Mouse (Mus musculus) midbrain, postnatal 0 days (tissue): ENCODE data around the gene Morn5. TPM values are rescaled to one million over a fixed set of nuclear protein-coding genes. Genes with fewer than 3 reads are reported as not detected.

Experiments used
- ATAC-seq: fragments of 200-750 bp; cut with Nextera tagmentation; 2 replicates; pipeline ENCODE4 v1.8.0; 2017; ENCODE audit warnings: moderate number of reproducible peaks, mild to moderate bottlenecking, moderate TSS enrichment, moderate library complexity; ENCODE audit not compliant: low FRiP score
- DNase-seq: peaks from one replicate; pipeline ENCODE4 v3.0.0-alpha.2; 2015; ENCODE audit warnings: low spot score
- H3K27ac ChIP-seq: fragments of 300-500 bp; sonication (generic); 2 replicates; pipeline ENCODE4 v1.5.1; 2014; ENCODE audit warnings: low read depth, mild to moderate bottlenecking, low read length, mixed read lengths
- H3K27me3 ChIP-seq: fragments of 300-500 bp; sonication (generic); 2 replicates; pipeline ENCODE4 v1.6.1; 2014; ENCODE audit warnings: low read length, control low read depth, mixed read lengths; ENCODE audit not compliant: insufficient read depth
- H3K36me3 ChIP-seq: fragments of 300-500 bp; sonication (generic); 2 replicates; pipeline ENCODE4 v1.6.1; 2014; ENCODE audit warnings: low read length, control low read depth, mixed read lengths; ENCODE audit not compliant: insufficient read depth
- H3K4me1 ChIP-seq: fragments of 300-500 bp; sonication (generic); 2 replicates; pipeline ENCODE4 v1.6.1; 2014; ENCODE audit warnings: mild to moderate bottlenecking, control low read depth, antibody characterized with exemption, low read length, mixed read lengths; ENCODE audit not compliant: insufficient read depth
- H3K4me2 ChIP-seq: fragments of 300-500 bp; sonication (generic); 2 replicates; pipeline ENCODE4 v1.6.1; 2014; ENCODE audit warnings: low read depth, mild to moderate bottlenecking, low read length, mixed read lengths; ENCODE audit not compliant: poor library complexity, severe bottlenecking
- H3K4me3 ChIP-seq: fragments of 300-500 bp; sonication (generic); 2 replicates; pipeline ENCODE4 v1.5.1; 2014; ENCODE audit warnings: low read depth, mild to moderate bottlenecking, low read length, moderate library complexity
- H3K9ac ChIP-seq: fragments of 300-500 bp; sonication (generic); replicated peaks from 2 replicates; pipeline ENCODE4 v1.6.1; 2014; ENCODE audit warnings: mild to moderate bottlenecking, low read length, moderate library complexity, mixed read lengths; ENCODE audit not compliant: poor library complexity, severe bottlenecking
- H3K9me3 ChIP-seq: fragments of 300-500 bp; sonication (generic); 2 replicates; pipeline ENCODE4 v1.6.1; 2016; ENCODE audit warnings: low read length, control low read depth
- CTCF ChIP-seq: IDR thresholded peaks from 2 replicates; pipeline ENCODE4 v1.5.1; 2016; ENCODE audit warnings: antibody characterized with exemption, mild to moderate bottlenecking
- WGBS: fragments of 180-500 bp; shearing (Covaris S2); extraction: QIAGEN DNeasy Blood & Tissue Kit; methylation state at CpG from one replicate; pipeline ENCODE4 v1.1.7; 2014; 5-methylcytosine and 5-hydroxymethylcytosine counted together
- polyA plus RNA-seq: library from polyadenylated mRNA; unstranded; fragments of >200 nt; fragmentation: Nextera tagmentation; extraction: Ambion mirVana; gene quantifications from 2 replicates; pipeline ENCODE4 v1.2.1, GENCODE M21; 2015
- total RNA-seq: library from RNA; depleted of rRNA; stranded (reverse); fragments of >200 nt; gene quantifications from 2 replicates; pipeline ENCODE4 v1.2.3, GENCODE M21; 2014; rRNA removed

Gene Morn5
- total RNA-seq (1.4 and 3.8 TPM in 2 replicates), polyA plus RNA-seq (2.1 and 3.5 TPM in 2 replicates)

GRCm38 (mm10) chr2:36048748-36049566, at the start of gene Morn5, which contains the start of gene Ndufa8:
Gene Morn5 (plus strand): TSS chr2:36049458.
Gene Ndufa8 (minus strand): TSS chr2:36049406.
- WGBS, result under 1% methylated on average over 44 of the region's 44 CpGs
- H3K27me3 ChIP-seq, result no peaks in the 10 kb centered on the region
- H3K4me2 ChIP-seq, result peak within 1 kb of the TSS; percentile 74
- H3K36me3 ChIP-seq, result peaks cover 3% of the 10 kb centered on the region
- peak within 1 kb of the TSS; percentile 65 for H3K27ac ChIP-seq
- peak within 1 kb of the TSS; percentile 90 for H3K4me3 ChIP-seq
- H3K9me3 ChIP-seq, result no peaks in the 10 kb centered on the region
- H3K9ac ChIP-seq, result peak within 1 kb of the TSS; percentile 91
- no peak for TF ChIP-seq CTCF
- peaks cover 5% of the 10 kb centered on the region; the same call in 1 of the 2 replicates for H3K4me1 ChIP-seq
- DNase-seq (peak; percentile 98), ATAC-seq (peak; percentile 97)

GRCm38 (mm10) chr2:36000390-36000789, 48.9 kb upstream of the Morn5 start:
- Histone ChIP-seq H3K4me2 (no peak overlapping the region), H3K9me3 (no peaks in the 10 kb centered on the region), H3K27me3 (no peaks in the 10 kb centered on the region), H3K4me1 (no peaks in the 10 kb centered on the region), H3K4me3 (no peak overlapping the region), H3K27ac (no peak overlapping the region), H3K9ac (no peak overlapping the region), H3K36me3 (no peaks in the 10 kb centered on the region)
- DNase-seq (no peak), ATAC-seq (no peak)
- no peak for TF ChIP-seq CTCF
- 38% methylated on average over 1 of the region's 1 CpGs for WGBS

- WGBS, result 41% methylated on average over 6 of the region's 6 CpGs
- Histone ChIP-seq H3K27ac (no peak overlapping the region), H3K36me3 (no peaks in the 10 kb centered on the region), H3K27me3 (no peaks in the 10 kb centered on the region), H3K4me1 (no peaks in the 10 kb centered on the region), H3K4me3 (no peak overlapping the region), H3K9ac (no peak overlapping the region), H3K4me2 (no peak overlapping the region), H3K9me3 (no peaks in the 10 kb centered on the region)
- ATAC-seq (no peak), DNase-seq (no peak)
- no peak for TF ChIP-seq CTCF
These were observed 47.1 kb upstream of the Morn5 start for GRCm38 (mm10) chr2:36002188-36002587.

GRCm38 (mm10) chr2:36008071-36008470, 41.2 kb upstream of the Morn5 start:
- Histone ChIP-seq H3K9ac (no peak overlapping the region), H3K4me1 (peaks cover 3% of the 10 kb centered on the region; the same call in 1 of the 2 replicates), H3K4me2 (no peak overlapping the region), H3K4me3 (no peak overlapping the region), H3K9me3 (no peaks in the 10 kb centered on the region), H3K36me3 (no peaks in the 10 kb centered on the region), H3K27me3 (0 out of 2 replicates have a peak, but pooled peaks cover 5% of the 10 kb centered on the region), H3K27ac (no peak overlapping the region)
- no peak for ATAC-seq
- peak; percentile 89 for TF ChIP-seq CTCF
- 25% methylated on average over 1 of the region's 1 CpGs for WGBS
- peak; percentile 68 for DNase-seq

GRCm38 (mm10) chr2:36009386-36009785, 39.9 kb upstream of the Morn5 start:
- Histone ChIP-seq H3K27ac (no peak overlapping the region), H3K9ac (no peak overlapping the region), H3K36me3 (no peaks in the 10 kb centered on the region), H3K4me2 (no peak overlapping the region), H3K27me3 (0 out of 2 replicates have a peak, but pooled peaks cover 5% of the 10 kb centered on the region), H3K4me3 (no peak overlapping the region), H3K9me3 (no peaks in the 10 kb centered on the region), H3K4me1 (peaks cover 3% of the 10 kb centered on the region; the same call in 1 of the 2 replicates)
- TF ChIP-seq CTCF, result peak; percentile 85
- WGBS, result 20% methylated on average over 4 of the region's 4 CpGs
- ATAC-seq, result peak; percentile 62; the same call in 1 of the 2 replicates
- DNase-seq, result peak; percentile 90

- H3K4me3 ChIP-seq, result no peak overlapping the region
- no peak for TF ChIP-seq CTCF
- no peak overlapping the region for H3K27ac ChIP-seq
These were observed 38.7 kb upstream of the Morn5 start for GRCm38 (mm10) chr2:36010579-36010978.

More at GRCm38 (mm10) chr2:36010579-36010978, 38.7 kb upstream of the Morn5 start:
- no peak for ATAC-seq
- Histone ChIP-seq H3K27me3 (0 out of 2 replicates have a peak, but pooled peaks cover 5% of the 10 kb centered on the region), H3K36me3 (no peaks in the 10 kb centered on the region), H3K9ac (no peak overlapping the region), H3K4me1 (peaks cover 3% of the 10 kb centered on the region; the same call in 1 of the 2 replicates), H3K9me3 (no peaks in the 10 kb centered on the region), H3K4me2 (peak overlapping the region; percentile 83; the same call in 1 of the 2 replicates)
- WGBS, result 51% methylated on average over 8 of the region's 8 CpGs
- no peak for DNase-seq
